In the genomic region with DNA sequence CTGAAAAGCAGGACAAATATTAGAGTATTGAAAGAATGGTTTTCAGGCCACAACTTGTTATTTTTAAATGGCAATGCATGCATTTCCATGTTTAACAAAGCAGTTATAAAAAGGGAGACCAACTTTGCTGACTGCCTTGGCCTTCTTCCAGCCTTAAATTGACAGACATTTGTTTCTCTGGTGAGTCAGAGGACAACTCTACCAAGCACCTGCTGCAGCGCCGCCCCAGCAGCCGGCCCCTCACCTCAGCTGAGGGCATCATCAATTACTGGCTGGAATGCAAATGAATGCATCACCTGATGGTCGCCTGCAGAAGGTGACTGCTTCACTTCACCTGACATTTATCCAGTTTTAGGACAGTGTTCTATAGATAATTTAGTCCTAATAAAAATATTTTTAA, we compare ENCODE assay signal across 24 mouse cellular contexts. TPM values are rescaled to one million over a fixed set of nuclear protein-coding genes. Genes with fewer than 3 reads are reported as not detected.
DNase-seq lines count a peak whose midpoint lies in the region; ATAC-seq and TF ChIP-seq lines count a peak whose summit lies in the region.
"Had no signal": no experiment of that assay in that cellular context is flagged by ENCODE, and none has a peak within 500 bp of the region (broad histone marks: within the 10 kb centered on the region; RNA-seq: fewer than 3 reads in every experiment).

No protein-coding gene starts in this region.

- 68% methylated on average over 4 of the region's 4 CpGs for WGBS in hindbrain, embryonic 13.5 days

- no peak for TF ChIP-seq CTCF in brain, embryonic 14.5 days (IDR thresholded peaks at IDR 0.05; ENCODE audit: borderline replicate concordance, extremely low read depth, insufficient read depth, insufficient read length)

- no peak for ATAC-seq in hindbrain, embryonic 13.5 days (ENCODE audit: low FRiP score)
- ATAC-seq: activated CD4-positive, CD25-positive, alpha-beta regulatory T cell, adult 4 months; hindbrain, embryonic 16.5 days; midbrain, embryonic 16.5 days; Patski had no signal

- no peaks in the 10 kb centered on the region for H3K27me3 ChIP-seq in hindbrain, embryonic 13.5 days
- H3K27me3 ChIP-seq: embryonic facial prominence, embryonic 13.5 days; forebrain, embryonic 12.5 days; Patski had no signal

- no peaks in the 10 kb centered on the region for H3K9me3 ChIP-seq in hindbrain, embryonic 13.5 days
- H3K9me3 ChIP-seq: embryonic facial prominence, embryonic 13.5 days; forebrain, embryonic 12.5 days; heart, embryonic 10.5 days; midbrain, embryonic 10.5 days had no signal

- H3K4me2 ChIP-seq in hindbrain, embryonic 13.5 days, result no peak overlapping the region
- H3K4me2 ChIP-seq: embryonic facial prominence, embryonic 13.5 days; forebrain, embryonic 12.5 days had no signal

- H3K4me1 ChIP-seq in hindbrain, embryonic 13.5 days (replicated peaks), result no peaks in the 10 kb centered on the region; the same call in 1 of the 2 replicates
- H3K4me1 ChIP-seq: embryonic facial prominence, embryonic 13.5 days; forebrain, embryonic 12.5 days; midbrain, embryonic 10.5 days had no signal

- DNase-seq in adrenal gland, postnatal 36 days, result peak; percentile 2 to 14
- DNase-seq in adrenal gland, postnatal 4 days (ENCODE audit: low spot score in 2 of 2), result no peak
- DNase-seq in A20 (ENCODE audit: low read depth, low spot score), result peak; percentile 75
- peak; percentile 28 for DNase-seq in brain, embryonic 14.5 days (ENCODE audit: low read depth)
- peak; percentile 37 for DNase-seq in layer of hippocampus, adult 9-11 months
- no peak for DNase-seq in cerebellum, adult 18-20 months
- DNase-seq: cerebellum, adult 8-10 months; cerebellum, postnatal 36 days; embryo, embryonic 11 days; heart, postnatal 4 days; kidney, adult 11 months; lung, postnatal 10 days had no signal

- H3K4me3 ChIP-seq in hindbrain, embryonic 13.5 days, result no peak overlapping the region
- H3K4me3 ChIP-seq: embryonic facial prominence, embryonic 13.5 days; erythroblast, embryonic 14.5 days; forebrain, embryonic 12.5 days; heart, embryonic 10.5 days; midbrain, embryonic 10.5 days had no signal

- peaks cover 6% of the 10 kb centered on the region for H3K36me3 ChIP-seq in hindbrain, embryonic 13.5 days

- no peak for TF ChIP-seq POLR2A in brain, embryonic 14.5 days (IDR thresholded peaks at IDR 0.05; ENCODE audit: borderline replicate concordance, extremely low read depth, insufficient read depth, insufficient read length, poor library complexity, severe bottlenecking)

- no peak overlapping the region for H3K9ac ChIP-seq in hindbrain, embryonic 13.5 days
- H3K9ac ChIP-seq: embryonic facial prominence, embryonic 13.5 days; forebrain, embryonic 12.5 days had no signal

- H3K27ac ChIP-seq in hindbrain, embryonic 13.5 days, result no peak overlapping the region
- H3K27ac ChIP-seq: embryonic facial prominence, embryonic 13.5 days; forebrain, embryonic 12.5 days; heart, embryonic 10.5 days; midbrain, embryonic 10.5 days had no signal

RNA-seq across cellular contexts. Expression of a gene that starts 26.0 kb away (rescaled TPM):
- total RNA-seq in adrenal gland, postnatal 36 days (2021), result under 1 TPM; 0.10 to 0.17 TPM
- total RNA-seq in adrenal gland, postnatal 4 days (2021), result 1 to 10 TPM in 1 of 2 experiments, under 1 TPM in 1; 0.40 to 1.1 TPM
- 4.9 and 5.4 TPM in 2 replicates for polyA plus RNA-seq in brain, embryonic 14.5 days (2012; rRNA removed)
- polyA plus RNA-seq in hindbrain, embryonic 13.5 days (2015; fragmentation: Nextera tagmentation; extraction: Ambion mirVana), result 2.3 and 2.9 TPM in 2 replicates
- total RNA-seq: gastrocnemius, adult 8-10 months; liver, adult 2 months had no signal
- polyA plus RNA-seq: liver, adult 2 months; Patski had no signal

Comparison
In these comparisons a context has a peak if more than half of its experiments do, and no peak if none do; other contexts are left out.
1. DNase-seq: peak in adrenal gland, postnatal 36 days (2 of 2), A20 (single experiment), brain, embryonic 14.5 days (single experiment) and layer of hippocampus, adult 9-11 months (single experiment); none in adrenal gland, postnatal 4 days (0 of 2) and cerebellum, adult 18-20 months (0 of 2).